Mouse (Mus musculus) MEL (cell line): ENCODE measurements around the gene Bnip2.
A peak's percentile ranks its signal among the peaks of the same experiment; 100 is the strongest.

Experiments
- CHD2 ChIP-seq: IDR thresholded peaks from 2 replicates; pipeline ENCODE4 v1.6.1; 2011; ENCODE audit warnings: low read length, improper control_type of control experiment
- CTCF ChIP-seq, 3 experiments: IDR thresholded peaks in 2 of 3; conservative IDR thresholded peaks in 1 of 3; 2 replicates each; pipeline ENCODE4 v1.5.1; 2011 to 2012; ENCODE audit warnings: low read length in 3 of 3, low read depth in 2 of 3, mild to moderate bottlenecking in 2 of 3, improper control_type of control experiment in 1 of 3, inconsistent platforms in 1 of 3, mixed read lengths in 1 of 3, moderate library complexity in 1 of 3; ENCODE audit not compliant: control insufficient read depth in 1 of 3, insufficient read depth in 1 of 3, poor library complexity in 1 of 3, severe bottlenecking in 1 of 3
- E2F4 ChIP-seq: IDR thresholded peaks from 2 replicates; pipeline ENCODE4 v1.6.1; 2011; ENCODE audit warnings: low read depth, low read length, improper control_type of control experiment, borderline replicate concordance
- ELF1 ChIP-seq: IDR thresholded peaks from 2 replicates; pipeline ENCODE4 v1.6.1; 2014; ENCODE audit warnings: low read depth, mild to moderate bottlenecking, inconsistent platforms, low read length, improper control_type of control experiment, moderate library complexity
- EP300 ChIP-seq, 2 experiments: IDR thresholded peaks; 2 replicates each; pipeline ENCODE4 v1.6.1; 2011; ENCODE audit warnings: improper control_type of control experiment in 2 of 2, low read length in 2 of 2, low read depth in 1 of 2, mild to moderate bottlenecking in 1 of 2
- ETS1 ChIP-seq: IDR thresholded peaks from 2 replicates; pipeline ENCODE4 v1.6.1; 2012; ENCODE audit warnings: low read depth, mild to moderate bottlenecking, inconsistent platforms, low read length, improper control_type of control experiment, moderate library complexity
- MYC ChIP-seq: IDR thresholded peaks from 2 replicates; pipeline ENCODE4 v1.6.1; 2011; ENCODE audit warnings: low read depth, mild to moderate bottlenecking, low read length, improper control_type of control experiment, moderate library complexity
- POLR2A ChIP-seq, 2 experiments: IDR thresholded peaks; 2 replicates each; pipeline ENCODE4 v1.6.1; 2011 to 2012; ENCODE audit warnings: low read length in 2 of 2, mild to moderate bottlenecking in 2 of 2, control low read depth in 1 of 2, improper control_type of control experiment in 1 of 2, low read depth in 1 of 2, moderate library complexity in 1 of 2; ENCODE audit not compliant: control insufficient read depth in 1 of 2, insufficient read depth in 1 of 2, poor library complexity in 1 of 2
- POLR2AphosphoS5 ChIP-seq: IDR thresholded peaks from 2 replicates; pipeline ENCODE4 v1.6.1; 2012; ENCODE audit warnings: low read depth, borderline replicate concordance, mild to moderate bottlenecking, inconsistent platforms, low read length, moderate library complexity, mixed read lengths
- SMC3 ChIP-seq: IDR thresholded peaks from 2 replicates; pipeline ENCODE4 v1.6.1; 2011; ENCODE audit warnings: low read depth, low read length, improper control_type of control experiment
- TCF12 ChIP-seq: IDR thresholded peaks from 2 replicates; pipeline ENCODE4 v1.6.1; 2014; ENCODE audit warnings: low read depth, mild to moderate bottlenecking, inconsistent platforms, low read length, improper control_type of control experiment, moderate library complexity
- ZNF384 ChIP-seq: IDR thresholded peaks from 2 replicates; pipeline ENCODE4 v1.6.1; 2012; ENCODE audit warnings: low read depth, mild to moderate bottlenecking, inconsistent platforms, low read length, improper control_type of control experiment

- TF ChIP-seq CTCF (IDR thresholded peaks at IDR 0.05 in 2 of 3, conservative IDR thresholded peaks at IDR 0.05 in 1 of 3; ENCODE audit: control insufficient read depth in 1 of 3, insufficient read depth in 1 of 3, low read depth in 2 of 3, low read length in 3 of 3, poor library complexity in 1 of 3, severe bottlenecking in 1 of 3) (no peak), ETS1 (no peak), POLR2A (IDR thresholded peaks at IDR 0.05; ENCODE audit: control insufficient read depth in 1 of 2, insufficient read depth in 1 of 2, low read depth in 1 of 2, low read length in 2 of 2, poor library complexity in 1 of 2) (no peak), CHD2 (no peak), TCF12 (no peak), ZNF384 (peak; percentile 41; the same call in 1 of the 2 replicates), POLR2AphosphoS5 (no peak), SMC3 (no peak), E2F4 (no peak), EP300 (IDR thresholded peaks at IDR 0.05; ENCODE audit: low read depth in 1 of 2, low read length in 2 of 2) (no peak), ELF1 (no peak), MYC (no peak)
Measured at GRCm38 (mm10) chr9:70032167-70032566, 42.9 kb downstream of the Bnip2 start.
